Mouse (Mus musculus) liver, embryonic 14.5 days (tissue): ENCODE measurements around the gene Ces1f.

Experiments
- CTCF ChIP-seq: IDR thresholded peaks from 2 replicates; pipeline ENCODE4 v1.5.1; 2016; ENCODE audit warnings: antibody characterized with exemption, low read depth, control low read depth
- EP300 ChIP-seq: IDR thresholded peaks from 2 replicates; pipeline ENCODE4 v1.6.1; 2016; ENCODE audit warnings: antibody characterized with exemption, low read depth

GRCm38 (mm10) chr8:93282349-93282748, 2.8 kb upstream of the Ces1f start:
- TF ChIP-seq EP300 = no peak
- no peak for TF ChIP-seq CTCF
